Mouse (Mus musculus) urinary bladder, postnatal 14 days (tissue): ENCODE results near the gene Traf3.

ENCODE experiments used
- DNase-seq: peaks from one replicate; pipeline ENCODE4 v3.0.0; 2021; ENCODE audit warnings: low spot score

Gene Traf3

GRCm38 (mm10) chr12:111314273-111314672, 148.1 kb downstream of the Traf3 start:
- no peak for DNase-seq
